Mouse (Mus musculus): Measurements from ENCODE around the gene Tmem119.
"Not testable (repeated sequence)": the region's sequence is repeated elsewhere in the genome, so short reads cannot be mapped to it uniquely, and the experiment has no call there.

Tmem119 gene

DNA sequence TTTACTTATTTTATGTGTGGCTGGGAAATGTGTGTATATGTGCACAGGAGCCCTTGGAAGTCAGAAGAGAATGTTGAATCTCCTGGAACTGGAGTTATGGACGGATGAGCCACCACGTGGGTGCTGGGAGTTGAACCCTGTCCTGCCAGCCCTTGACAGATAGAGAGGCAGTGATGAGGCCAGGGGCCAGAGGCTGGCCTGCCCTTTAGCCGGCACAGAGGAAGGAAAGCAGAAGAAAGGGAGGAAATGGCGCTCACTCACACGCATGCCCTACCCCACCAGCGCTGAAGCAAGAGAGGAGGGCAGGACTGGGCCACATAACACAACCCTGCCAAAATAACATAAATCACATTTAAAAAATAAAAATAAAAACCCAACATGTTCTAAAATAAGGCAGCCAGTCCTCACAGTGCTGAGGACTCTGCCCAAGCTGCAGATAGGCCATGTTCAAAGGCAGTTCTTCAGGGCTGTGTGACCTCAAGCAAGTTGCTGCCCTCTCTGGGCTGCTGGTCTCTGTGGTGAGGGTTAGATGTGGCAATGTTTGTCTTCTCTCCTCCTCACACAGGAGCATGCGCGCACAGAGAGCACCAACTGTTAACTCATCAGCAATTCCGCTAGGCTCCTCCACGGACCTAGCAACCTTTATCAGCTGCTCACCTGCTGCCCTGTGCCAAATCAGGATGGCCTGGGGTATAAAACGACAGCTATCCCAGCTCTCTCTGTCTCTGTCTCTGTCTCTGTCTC, 9.7 kb downstream of the Tmem119 start:
- in situ Hi-C loops (cut with MboI, MseI): no loop called here

- in situ Hi-C loops (cut with MboI, MseI): no loop called here
Observed at GRCm38 (mm10) chr5:113789075-113789788, 11.1 kb downstream of the Tmem119 start.

DNA sequence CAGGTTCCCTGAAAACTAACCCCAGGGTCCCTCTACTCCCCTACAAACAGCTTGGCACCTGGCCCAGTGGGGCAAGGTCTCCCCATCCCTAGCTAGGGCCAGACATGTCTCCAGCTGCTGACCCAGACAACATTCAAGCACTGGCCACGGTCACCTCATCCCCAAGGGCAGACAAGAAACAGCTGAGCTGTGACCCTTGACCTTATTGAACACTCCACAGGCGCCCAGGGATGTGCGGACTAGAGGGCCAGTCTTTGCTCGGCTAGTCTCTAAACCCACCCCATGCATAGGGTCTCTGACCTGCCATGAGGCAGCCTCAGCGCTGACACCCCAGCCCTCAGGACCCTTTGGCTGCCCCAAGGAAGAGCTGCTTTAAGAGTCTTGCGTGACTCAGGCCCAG, 11.7 kb downstream of the Tmem119 start:
- in situ Hi-C loops (cut with MboI, MseI): no loop called here

GRCm38 (mm10) chr5:113786985-113787384, 13.3 kb downstream of the Tmem119 start:
- in situ Hi-C loops (cut with MboI, MseI): no loop called here

GRCm38 (mm10) chr5:113784104-113784503, 16.2 kb downstream of the Tmem119 start:
- in situ Hi-C loops (cut with MboI, MseI): not testable (repeated sequence)

DNA sequence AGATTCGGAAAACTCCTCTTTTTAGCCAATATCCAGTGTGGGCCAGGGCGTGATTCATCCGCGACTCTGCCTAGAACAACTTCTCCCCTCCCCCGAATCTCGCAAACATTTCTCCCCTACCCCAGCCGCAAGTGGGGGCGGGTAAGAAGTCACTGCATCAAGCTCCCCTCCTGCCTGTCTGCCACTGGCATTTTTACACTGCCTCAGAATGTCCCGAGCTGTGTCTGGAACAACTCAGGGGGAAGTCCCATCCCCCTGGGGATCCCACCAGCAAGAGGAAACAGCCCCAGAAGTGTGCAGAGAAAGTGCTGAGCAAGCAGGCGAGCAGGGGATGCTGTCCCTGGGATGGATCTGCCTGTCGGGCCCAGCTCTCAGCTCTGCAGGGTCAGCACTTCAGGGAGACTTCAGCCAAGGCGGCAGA, 16.7 kb downstream of the Tmem119 start:
- in situ Hi-C loops (cut with MboI, MseI): no loop called here

- in situ Hi-C loops (cut with MboI, MseI): no loop called here
Observed at GRCm38 (mm10) chr5:113782624-113783023, 17.7 kb downstream of the Tmem119 start.

DNA sequence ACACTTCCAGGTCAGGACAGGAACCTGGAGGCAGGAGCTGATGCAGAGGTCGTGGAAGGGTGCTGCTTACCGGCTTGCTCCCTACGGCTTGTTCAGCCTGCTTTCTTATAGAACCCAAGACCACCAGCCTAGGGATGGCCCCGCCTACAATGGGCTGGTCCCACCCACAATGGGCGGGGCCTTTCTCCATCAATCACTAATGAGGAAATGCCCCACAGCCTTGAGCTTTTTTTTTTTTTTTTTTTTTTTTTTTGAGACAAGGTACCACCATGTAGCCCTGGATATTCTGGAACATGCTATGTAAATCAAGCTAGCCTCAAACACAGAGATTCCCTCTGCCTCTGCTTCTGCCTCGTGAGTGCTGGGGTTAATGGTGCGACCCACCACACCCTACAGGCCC, 18.4 kb downstream of the Tmem119 start:
- in situ Hi-C loops (cut with MboI, MseI): no loop called here

DNA sequence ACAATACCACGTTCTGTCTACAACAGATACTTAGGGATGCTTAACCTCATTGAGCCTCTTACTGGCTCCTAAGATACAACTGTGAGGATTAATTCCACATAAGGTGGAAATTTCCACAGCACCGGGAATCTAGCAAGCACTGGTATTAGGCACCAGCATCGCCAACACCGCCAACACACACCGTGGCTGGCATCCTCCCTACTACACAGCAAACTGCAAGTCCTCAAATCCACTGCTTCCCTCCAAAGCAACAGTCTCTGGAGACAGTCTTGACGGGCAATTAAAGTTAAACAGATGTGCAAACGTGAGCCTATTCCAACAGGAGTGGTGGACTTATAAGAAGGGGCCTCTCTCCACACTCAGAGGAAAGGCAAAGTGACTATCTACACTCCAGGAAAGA, 19.1 kb downstream of the Tmem119 start:
- in situ Hi-C loops (cut with MboI, MseI): no loop called here

- in situ Hi-C loops (cut with MboI, MseI): no loop called here
Observed at GRCm38 (mm10) chr5:113780763-113781162, 19.6 kb downstream of the Tmem119 start.

- in situ Hi-C loops (cut with MboI, MseI): no loop called here
Observed at GRCm38 (mm10) chr5:113780082-113780752, 20.1 kb downstream of the Tmem119 start.

DNA sequence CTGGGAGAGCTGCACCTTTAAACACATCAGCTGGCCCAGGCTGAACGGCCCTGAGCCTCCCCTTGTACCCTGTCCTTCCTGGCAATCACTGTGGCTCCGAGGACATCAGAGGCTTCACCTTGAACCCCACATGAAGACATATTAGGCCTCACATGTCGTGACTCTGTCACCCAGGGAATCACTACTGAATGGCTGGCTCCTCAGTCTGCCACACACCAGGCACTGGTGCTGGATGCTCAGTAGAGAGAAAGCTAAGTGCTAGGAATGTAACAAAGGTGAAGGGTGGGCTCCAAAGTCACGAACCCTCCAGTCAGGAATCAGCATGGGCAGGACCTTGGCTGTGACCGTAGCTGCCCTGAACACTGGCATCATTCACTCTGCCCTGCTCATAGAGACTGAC, 20.7 kb downstream of the Tmem119 start:
- in situ Hi-C loops (cut with MboI, MseI): loop anchor here (10.0 kb wide), 1 partner anchor 65 kb away; no protein-coding TSS in a partner anchor

GRCm38 (mm10) chr5:113777728-113778127, 22.6 kb downstream of the Tmem119 start:
- in situ Hi-C loops (cut with MboI, MseI): loop anchor here (10.0 kb wide), 1 partner anchor 67 kb away; no protein-coding TSS in a partner anchor

- in situ Hi-C loops (cut with MboI, MseI): loop anchor here (10.0 kb wide), 1 partner anchor 68 kb away; no protein-coding TSS in a partner anchor
Observed at GRCm38 (mm10) chr5:113776896-113777226, 23.5 kb downstream of the Tmem119 start.

GRCm38 (mm10) chr5:113776128-113776895, 24.0 kb downstream of the Tmem119 start:
- in situ Hi-C loops (cut with MboI, MseI): loop anchor here (10.0 kb wide), 1 partner anchor 68 kb away; no protein-coding TSS in a partner anchor

DNA sequence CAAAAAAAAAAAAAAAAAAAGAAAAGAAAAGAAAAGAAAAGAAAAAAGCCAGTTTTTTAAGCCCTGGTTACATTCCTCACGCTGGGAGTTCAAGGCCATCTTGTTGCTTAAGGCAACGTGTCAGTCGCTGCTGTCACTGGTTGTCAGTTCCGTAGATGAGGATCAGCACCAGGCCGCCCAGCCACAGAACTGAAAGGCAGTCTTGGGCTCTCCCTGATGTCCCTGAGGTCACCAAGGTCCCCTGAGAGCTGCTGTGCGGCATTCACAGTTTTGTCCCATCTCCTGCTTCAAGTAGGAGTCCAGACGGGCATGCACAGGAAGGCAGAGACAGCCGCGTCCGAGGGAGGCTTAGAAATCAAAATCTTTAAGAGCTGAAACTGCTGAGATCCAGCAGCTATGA, 24.7 kb downstream of the Tmem119 start:
- in situ Hi-C loops (cut with MboI, MseI): loop anchor here (10.0 kb wide), 1 partner anchor 69 kb away; no protein-coding TSS in a partner anchor

GRCm38 (mm10) chr5:113773664-113774063, 26.7 kb downstream of the Tmem119 start:
- in situ Hi-C loops (cut with MboI, MseI): loop anchor here (5.0 to 10.0 kb wide), 3 partner anchors 36 to 71 kb away; partner anchors contain the start of gene Ficd

DNA sequence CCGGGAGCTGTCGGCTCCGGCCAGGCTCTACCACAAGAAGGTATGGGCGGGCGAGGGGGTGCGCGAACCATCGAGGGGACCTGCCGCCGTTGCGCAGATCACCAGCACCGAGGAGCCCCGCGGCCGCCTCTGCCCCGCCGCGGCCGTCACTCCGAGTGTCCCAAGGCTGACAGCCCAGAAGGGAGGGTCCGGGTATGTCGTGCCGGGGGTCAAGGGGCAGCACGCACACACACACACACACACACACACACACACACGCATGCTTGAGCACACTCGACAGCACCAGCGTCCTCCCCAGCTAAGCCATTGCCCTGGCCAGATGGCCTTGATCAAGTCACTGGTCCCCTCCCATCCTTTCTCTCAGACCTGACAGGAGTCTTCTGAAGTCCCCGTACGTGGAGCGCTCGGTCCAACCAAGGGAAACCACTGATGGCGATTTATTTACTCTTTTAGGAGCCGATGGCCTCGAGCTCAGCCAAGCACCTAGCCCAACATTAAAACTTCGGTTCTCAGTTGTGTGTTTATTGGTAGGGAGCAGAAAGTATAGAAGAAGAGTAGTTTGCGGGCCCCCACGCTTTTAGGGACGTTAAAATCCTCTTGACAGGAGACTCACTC, 27.3 kb downstream of the Tmem119 start:
- in situ Hi-C loops (cut with MboI, MseI): loop anchor here (5.0 to 10.0 kb wide), 3 partner anchors 36 to 72 kb away; partner anchors contain the start of gene Ficd

GRCm38 (mm10) chr5:113772450-113772895, 27.8 kb downstream of the Tmem119 start, which contains the start of the genes Sart3 and Iscu:
Gene Sart3, minus strand, starts transcription at chr5:113772510.
Gene Iscu, plus strand, starts transcription at chr5:113772748.
- in situ Hi-C loops (cut with MboI, MseI): loop anchor here (5.0 to 10.0 kb wide), 3 partner anchors 35 to 72 kb away; partner anchors contain the start of gene Ficd
